Mouse (Mus musculus) kidney, adult 2 months (tissue): Measurements from ENCODE around the gene Lgr6. TPM values are rescaled to one million over a fixed set of nuclear protein-coding genes. Genes with fewer than 3 reads are reported as not detected.

Experiments used
- DNase-seq: peaks from one replicate; pipeline ENCODE4 v3.0.0; 2021
- H3K27ac ChIP-seq: fragments of 200-500 bp; 2 replicates; pipeline ENCODE4 v1.5.1; 2012; ENCODE audit warnings: low read depth, low read length, control low read depth, inconsistent platforms; ENCODE audit not compliant: insufficient read depth
- H3K27me3 ChIP-seq: fragments of 200-500 bp; replicated peaks from 2 replicates; pipeline ENCODE4 v1.6.1; 2012; ENCODE audit warnings: mild to moderate bottlenecking, moderate library complexity, low read length, inconsistent platforms; ENCODE audit not compliant: control insufficient read depth, insufficient read depth
- H3K36me3 ChIP-seq: fragments of 200-500 bp; 2 replicates; pipeline ENCODE4 v1.6.1; 2012; ENCODE audit warnings: mild to moderate bottlenecking, moderate library complexity, low read length, inconsistent platforms; ENCODE audit not compliant: control insufficient read depth, insufficient read depth
- H3K4me1 ChIP-seq: fragments of 200-500 bp; 2 replicates; pipeline ENCODE4 v1.6.1; 2011; ENCODE audit warnings: low read length; ENCODE audit not compliant: control insufficient read depth, insufficient read depth
- H3K4me3 ChIP-seq: fragments of 200-500 bp; 2 replicates; pipeline ENCODE4 v1.5.1; 2011; ENCODE audit warnings: mild to moderate bottlenecking, low read depth, low read length, control low read depth; ENCODE audit not compliant: insufficient read depth
- CTCF ChIP-seq: fragments of 200-500 bp; conservative IDR thresholded peaks from 2 replicates; pipeline ENCODE4 v1.5.1; 2011; ENCODE audit warnings: low read depth, mild to moderate bottlenecking, control low read depth, low read length, moderate library complexity, mixed read lengths; ENCODE audit not compliant: insufficient read depth, insufficient read length
- POLR2A ChIP-seq: fragments of 200-500 bp; IDR thresholded peaks from one replicate; pipeline ENCODE4 v1.6.1; 2011; ENCODE audit warnings: low read depth, low read length, control low read depth
- WGBS: fragments of 180-500 bp; shearing (Covaris S2); methylation state at CpG from one replicate; pipeline ENCODE4 v1.1.7; 2018; 5-methylcytosine and 5-hydroxymethylcytosine counted together
- polyA plus RNA-seq: library from polyadenylated mRNA; depleted of rRNA; stranded (reverse); fragments of >200 nt; gene quantifications from 2 replicates; pipeline ENCODE4 v1.2.3, GENCODE M21; 2012

Lgr6 gene
- polyA plus RNA-seq, 1 experiment = 0.75 TPM

GRCm38 (mm10) chr1:134994739-134995138, 110.3 kb downstream of the Lgr6 start:
- Histone ChIP-seq H3K27ac (no peak overlapping the region), H3K4me3 (no peak overlapping the region), H3K36me3 (no peaks in the 10 kb centered on the region), H3K4me1 (no peaks in the 10 kb centered on the region), H3K27me3 (no peaks in the 10 kb centered on the region)
- no peak for DNase-seq
- WGBS = 91% methylated on average over 3 of the region's 3 CpGs
- TF ChIP-seq CTCF (no peak), POLR2A (no peak)

DNA sequence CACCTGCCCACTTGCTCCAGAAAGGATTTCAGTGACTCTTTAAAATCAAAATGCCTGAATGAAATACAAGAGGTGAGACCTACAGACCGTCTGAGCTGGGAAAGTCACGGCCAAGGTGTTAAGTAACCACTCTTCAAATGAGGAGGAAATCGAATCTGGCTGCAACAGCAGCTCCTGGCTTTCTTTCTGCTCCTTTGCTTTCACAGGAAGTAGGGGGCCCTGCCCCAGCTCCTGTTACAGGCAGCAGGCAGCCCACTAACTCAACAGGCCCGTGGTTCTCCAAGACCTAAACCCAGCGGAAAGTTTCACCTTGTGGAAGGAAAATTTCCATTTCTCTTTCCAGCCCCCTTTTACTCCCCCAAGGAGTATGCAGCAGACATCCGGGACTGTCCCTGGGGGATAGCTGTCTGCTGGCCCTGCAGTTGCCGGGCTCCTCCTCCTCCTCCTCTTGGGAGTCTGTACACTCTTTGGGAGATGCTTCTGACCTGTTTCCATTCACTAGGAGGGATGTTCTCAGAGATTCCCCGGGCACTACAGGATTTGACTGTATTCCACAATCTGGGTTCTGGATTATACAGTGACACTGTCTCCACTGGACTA, 112.9 kb downstream of the Lgr6 start:
- peak; percentile 54 for DNase-seq
- Histone ChIP-seq H3K27ac (no peak overlapping the region), H3K27me3 (no peaks in the 10 kb centered on the region), H3K4me1 (no peaks in the 10 kb centered on the region), H3K36me3 (no peaks in the 10 kb centered on the region), H3K4me3 (no peak overlapping the region)
- TF ChIP-seq CTCF (no peak), POLR2A (no peak)
- WGBS = 36% methylated on average over 8 of the region's 8 CpGs

GRCm38 (mm10) chr1:134989372-134989771, 115.7 kb downstream of the Lgr6 start:
- DNase-seq = peak; percentile 81
- 8% methylated on average over 7 of the region's 7 CpGs for WGBS
- H3K4me3 ChIP-seq = no peak overlapping the region
- peak; percentile 92 for TF ChIP-seq CTCF
- no peak for TF ChIP-seq POLR2A
- H3K4me1 ChIP-seq = no peaks in the 10 kb centered on the region
- no peaks in the 10 kb centered on the region for H3K36me3 ChIP-seq
- H3K27ac ChIP-seq = no peak overlapping the region
- no peaks in the 10 kb centered on the region; the same call in 1 of the 2 replicates for H3K27me3 ChIP-seq

- Histone ChIP-seq H3K4me3 (peak overlapping the region; percentile 50), H3K36me3 (no peaks in the 10 kb centered on the region), H3K27ac (no peak overlapping the region), H3K27me3 (no peaks in the 10 kb centered on the region; the same call in 1 of the 2 replicates), H3K4me1 (no peaks in the 10 kb centered on the region)
- WGBS = 15% methylated on average over 14 of the region's 14 CpGs
- TF ChIP-seq POLR2A = no peak
- TF ChIP-seq CTCF = no peak
- no peak for DNase-seq
Measured at GRCm38 (mm10) chr1:134987962-134988341, 117.1 kb downstream of the Lgr6 start.

- Histone ChIP-seq H3K27me3 (no peaks in the 10 kb centered on the region; the same call in 1 of the 2 replicates), H3K36me3 (no peaks in the 10 kb centered on the region), H3K27ac (no peak overlapping the region), H3K4me1 (no peaks in the 10 kb centered on the region), H3K4me3 (peak overlapping the region; percentile 50)
- peak; percentile 60 for DNase-seq
- WGBS = 36% methylated on average over 48 of the region's 48 CpGs
- no peak for TF ChIP-seq POLR2A
- no peak for TF ChIP-seq CTCF
Measured at GRCm38 (mm10) chr1:134987173-134987961, 117.7 kb downstream of the Lgr6 start.

- no peak overlapping the region for H3K27ac ChIP-seq
- H3K4me3 ChIP-seq = no peak overlapping the region
- no peak for TF ChIP-seq CTCF
- no peak for TF ChIP-seq POLR2A
- no peaks in the 10 kb centered on the region for H3K4me1 ChIP-seq
- WGBS = 77% methylated on average over 1 of the region's 1 CpGs
- no peaks in the 10 kb centered on the region for H3K36me3 ChIP-seq
- H3K27me3 ChIP-seq = no peaks in the 10 kb centered on the region
- peak; percentile 18 for DNase-seq
Measured at GRCm38 (mm10) chr1:134972920-134973319, 132.2 kb downstream of the Lgr6 start.

DNA sequence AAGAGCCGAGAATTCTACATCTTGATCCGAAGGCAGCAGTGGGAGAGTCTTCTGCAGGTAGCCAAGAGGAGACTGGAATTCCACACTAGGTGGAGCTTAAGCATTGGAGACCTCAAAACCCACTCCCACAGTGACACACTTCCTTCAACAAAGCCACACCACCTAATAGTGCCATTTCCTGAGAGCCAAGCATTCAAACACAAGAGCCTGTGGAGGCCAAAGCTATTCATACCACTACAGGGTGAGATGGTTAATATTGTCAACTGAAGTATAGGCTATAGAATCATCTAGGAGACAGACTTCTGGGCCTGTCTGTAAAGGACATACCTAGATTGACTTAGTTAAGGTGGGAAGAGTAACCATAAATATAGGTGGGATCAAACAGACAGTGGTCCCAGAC, 139.6 kb downstream of the Lgr6 start:
- no peaks in the 10 kb centered on the region for H3K27me3 ChIP-seq
- DNase-seq = no peak
- H3K4me1 ChIP-seq = 0 out of 2 replicates have a peak, but pooled peaks cover 2% of the 10 kb centered on the region
- H3K27ac ChIP-seq = no peak overlapping the region
- 97% methylated on average over 2 of the region's 2 CpGs for WGBS
- no peak for TF ChIP-seq POLR2A
- TF ChIP-seq CTCF = no peak
- H3K4me3 ChIP-seq = no peak overlapping the region
- no peaks in the 10 kb centered on the region for H3K36me3 ChIP-seq
